Mouse (Mus musculus) retina, embryonic 14.5 days (tissue): Measurements from ENCODE around the gene Lrig1.
A peak's percentile ranks its signal among the peaks of the same experiment; 100 is the strongest.

Experiments used
- DNase-seq: peaks from one replicate; pipeline ENCODE4 v3.0.0-alpha.2; 2015; ENCODE audit warnings: low spot score

Gene Lrig1

DNA sequence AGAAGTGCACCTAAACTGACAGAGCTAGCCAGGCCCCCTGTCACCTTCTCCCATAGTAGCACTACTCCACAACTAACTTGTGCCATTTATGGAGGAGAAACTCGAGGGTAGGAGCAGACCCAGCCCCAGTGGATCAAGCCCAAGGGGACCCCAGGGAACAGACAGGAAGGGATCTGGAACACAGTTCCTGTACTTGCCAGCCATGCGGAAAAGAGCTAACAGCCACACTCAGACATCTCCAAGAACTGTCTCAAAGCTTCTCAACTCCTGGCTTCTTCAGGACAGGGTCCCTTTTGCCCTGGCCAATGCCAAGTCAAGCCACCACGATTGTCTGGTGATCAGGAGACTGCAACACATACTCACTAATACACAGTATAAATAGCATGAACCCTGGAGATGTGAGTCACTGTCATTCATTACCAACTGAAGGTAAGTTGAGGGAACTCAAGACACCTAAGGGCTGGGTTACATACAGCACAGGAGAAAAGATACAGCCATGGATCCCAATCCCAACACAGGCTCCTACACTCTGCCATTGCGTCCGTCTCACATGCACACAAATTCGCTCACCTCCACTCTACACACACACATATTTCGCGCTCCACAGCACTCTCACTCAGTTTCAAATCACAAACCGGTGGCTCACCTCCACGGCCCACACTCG lies 1.3 kb downstream of the Lrig1 start:
- DNase-seq: no peak

DNA sequence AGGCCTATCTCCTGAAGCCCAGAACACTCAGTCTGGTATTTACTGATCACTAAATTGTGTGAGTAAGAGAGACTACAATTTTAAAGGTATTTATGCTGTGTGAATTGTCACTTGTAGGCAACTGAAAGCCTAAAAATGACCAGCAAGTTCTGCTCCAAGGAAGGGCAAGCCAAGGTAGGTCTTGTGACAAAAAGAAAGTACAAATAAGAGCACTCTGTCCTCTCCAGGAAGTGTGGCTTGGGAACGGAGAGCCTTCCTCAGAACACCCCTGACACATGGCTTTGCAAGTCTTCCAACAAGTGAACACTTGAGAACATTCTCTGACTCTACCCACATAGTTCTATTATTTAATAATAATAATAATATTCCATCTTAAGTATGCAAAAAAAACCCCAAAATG lies 2.5 kb downstream of the Lrig1 start:
- no peak for DNase-seq

DNA sequence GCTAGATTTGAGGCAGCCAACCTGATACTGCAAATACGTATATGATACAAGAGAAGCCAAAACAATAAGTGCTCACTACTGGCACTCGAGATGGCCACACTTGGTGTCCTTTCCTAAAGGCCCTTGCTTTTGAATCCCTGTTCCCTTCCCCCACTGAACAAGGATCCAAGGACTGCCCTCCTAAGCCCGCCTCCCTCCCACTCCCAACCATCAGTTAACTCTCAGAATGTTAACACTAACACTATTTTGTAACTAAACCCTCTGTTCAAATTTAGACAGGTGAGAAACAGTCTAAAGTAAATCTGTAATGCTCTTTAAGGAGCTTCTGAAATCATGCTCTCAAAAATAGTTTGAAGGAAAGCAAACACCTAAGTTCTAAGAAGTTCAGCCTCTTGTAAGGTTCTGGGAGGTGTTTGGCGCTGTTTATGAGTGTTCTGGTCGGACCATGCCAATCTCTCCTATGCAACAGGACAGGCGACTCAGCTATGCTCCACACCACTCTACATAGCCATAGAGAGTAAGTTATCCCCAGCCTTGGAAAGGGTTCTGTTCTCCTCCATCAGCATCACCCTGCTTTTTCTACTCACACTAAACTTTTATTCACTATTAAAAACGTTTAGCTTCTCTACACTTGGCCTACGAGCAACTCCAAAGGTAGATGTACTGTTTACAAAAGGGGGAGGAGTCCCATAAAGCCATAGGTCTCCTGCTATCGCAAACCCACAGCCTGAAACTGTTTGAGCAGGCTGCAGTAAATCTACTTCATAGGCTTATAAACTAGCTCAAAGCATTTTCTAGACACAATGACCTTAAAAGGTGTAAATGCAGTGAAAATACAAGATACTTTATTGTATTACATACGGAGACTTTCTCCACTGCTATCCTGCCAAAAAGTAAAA lies 3.5 kb downstream of the Lrig1 start:
- no peak for DNase-seq

DNA sequence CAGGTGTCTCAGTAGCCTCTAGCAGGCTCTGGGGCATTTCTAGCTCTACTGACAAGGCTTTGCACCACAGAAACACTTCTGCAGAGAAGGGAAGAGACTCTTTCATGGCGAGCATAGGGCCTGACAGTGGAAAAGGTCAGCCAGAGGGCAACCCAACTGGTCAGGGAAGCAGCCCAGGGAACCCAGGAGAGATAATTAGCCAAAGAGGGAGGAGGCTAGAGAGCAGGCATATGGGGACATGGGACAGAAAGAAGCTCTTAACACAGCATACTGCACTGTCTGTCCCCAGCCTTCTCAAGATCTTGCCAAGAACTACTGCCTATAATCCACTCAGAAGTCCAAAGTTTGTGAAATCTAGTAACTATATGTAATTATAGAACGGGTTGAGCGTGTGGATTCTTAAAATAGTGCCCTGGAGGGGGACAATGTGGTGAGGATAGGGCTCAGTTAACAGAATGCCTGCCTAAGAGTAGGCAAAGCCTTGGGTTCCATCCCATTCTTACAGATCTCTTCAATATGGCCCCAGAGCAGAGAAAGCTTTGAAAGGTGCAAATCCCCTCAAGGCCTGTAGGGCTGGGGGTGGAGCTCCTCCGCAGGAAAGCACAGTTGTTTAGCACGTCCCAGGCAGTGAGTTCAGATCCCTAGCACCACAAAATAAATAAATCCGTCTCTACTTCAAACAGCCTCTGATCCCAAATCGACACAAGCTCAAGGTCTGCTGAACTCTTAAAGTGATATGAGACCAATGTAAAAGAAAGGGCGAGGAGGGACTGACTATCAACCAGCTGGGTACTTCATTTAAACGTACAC lies 4.6 kb downstream of the Lrig1 start:
- DNase-seq: no peak

DNA sequence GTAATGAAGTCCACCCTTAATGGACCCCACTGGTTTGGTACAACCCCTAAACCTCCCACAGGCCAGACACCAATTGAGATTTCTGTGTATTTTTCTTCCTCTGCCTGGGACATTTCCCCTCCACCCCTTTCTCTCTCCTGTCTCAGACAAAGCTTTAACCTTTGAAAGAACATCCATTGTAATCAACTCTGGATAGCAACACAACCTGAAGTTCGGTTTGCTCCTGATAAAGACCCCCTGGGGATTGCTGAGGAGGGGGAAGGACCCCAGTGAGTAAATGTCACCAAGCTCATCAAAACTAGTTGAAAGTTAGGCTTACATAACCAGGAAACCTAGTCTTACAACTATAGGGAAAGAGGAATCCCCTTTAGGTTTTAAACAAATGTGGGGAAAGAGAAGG lies 5.5 kb downstream of the Lrig1 start:
- no peak for DNase-seq

DNA sequence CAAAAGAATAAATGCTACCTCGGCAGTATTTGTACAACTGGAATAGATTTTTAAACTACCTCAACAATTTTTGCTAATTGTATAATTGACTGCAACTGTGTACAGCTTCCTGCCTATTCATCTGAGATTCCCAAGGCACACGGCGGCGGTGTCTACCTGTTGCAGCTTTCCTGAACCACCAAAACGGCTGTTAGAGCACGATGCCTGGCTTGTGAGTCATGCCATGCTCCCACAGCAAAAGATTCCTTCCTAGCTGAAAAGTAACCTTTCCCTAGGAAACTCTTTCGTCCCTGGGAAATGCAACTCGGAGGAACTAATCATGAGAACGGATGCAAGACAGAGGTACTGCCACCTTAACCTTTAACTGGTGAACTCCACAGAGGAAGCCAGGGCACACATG lies 6.9 kb downstream of the Lrig1 start:
- no peak for DNase-seq

DNA sequence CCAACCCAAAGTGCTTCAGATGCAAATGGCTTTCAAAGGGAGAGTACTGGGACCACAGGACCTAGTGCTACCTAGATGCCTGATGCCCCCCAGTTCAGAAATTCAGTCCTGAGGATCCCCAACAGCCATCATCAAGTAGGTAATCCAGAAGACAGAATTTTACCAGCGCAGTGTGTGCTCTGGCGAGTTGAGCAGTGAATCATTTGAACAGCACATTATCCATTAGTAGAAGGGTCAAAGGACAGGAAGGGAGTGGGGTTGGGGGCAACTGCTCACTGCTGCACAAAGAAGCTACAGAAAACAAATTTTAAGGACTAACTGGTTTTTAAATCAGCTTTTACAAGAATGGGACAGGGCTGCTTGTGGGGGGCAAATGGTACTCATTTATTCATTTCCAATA lies 8.0 kb downstream of the Lrig1 start:
- no peak for DNase-seq

DNA sequence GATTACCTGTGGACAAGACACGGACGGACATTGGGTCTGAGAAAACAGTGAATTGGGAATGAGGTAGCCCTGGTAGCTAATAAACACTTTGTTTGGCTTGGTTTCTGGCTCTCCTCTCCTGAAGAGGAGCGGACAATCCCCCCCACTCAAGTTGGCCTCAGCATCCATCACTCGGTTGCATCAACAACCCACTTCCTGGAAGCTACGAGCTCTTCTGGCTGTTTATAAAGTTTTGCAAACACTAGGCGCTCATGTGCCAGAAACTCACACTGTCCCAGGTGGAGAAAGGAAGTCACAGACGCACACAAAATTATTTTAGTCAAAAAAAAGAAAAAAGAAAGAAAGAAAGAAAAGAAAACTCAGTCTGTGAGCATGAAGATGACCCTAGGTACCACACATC lies 9.7 kb downstream of the Lrig1 start:
- no peak for DNase-seq

- no peak for DNase-seq
These were observed 11.2 kb downstream of the Lrig1 start for GRCm38 (mm10) chr6:94688722-94689121.

DNA sequence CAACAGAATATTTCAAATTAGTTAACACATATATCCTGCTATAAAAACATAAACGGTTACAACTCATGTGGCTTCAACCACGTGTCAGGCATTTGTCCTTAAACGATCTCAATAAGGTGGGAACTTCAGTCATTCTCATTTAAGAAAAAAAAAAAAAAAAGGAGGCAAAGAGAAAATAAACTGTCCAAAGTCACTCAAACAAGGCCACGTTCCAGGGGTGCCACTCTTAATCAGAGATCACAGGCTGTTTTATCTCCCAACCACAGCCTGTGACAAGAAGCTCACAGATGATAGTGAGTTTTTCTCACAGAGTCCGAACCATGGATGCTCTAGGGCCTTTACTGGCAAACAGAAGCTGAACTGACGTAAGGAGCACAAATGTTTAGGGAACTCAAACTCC lies 13.9 kb downstream of the Lrig1 start:
- no peak for DNase-seq

- no peak for DNase-seq
These were observed 14.3 kb downstream of the Lrig1 start for GRCm38 (mm10) chr6:94685611-94686010.

GRCm38 (mm10) chr6:94684844-94685557 lies 15.0 kb downstream of the Lrig1 start:
- no peak for DNase-seq

GRCm38 (mm10) chr6:94683701-94684100 lies 16.3 kb downstream of the Lrig1 start:
- no peak for DNase-seq

DNA sequence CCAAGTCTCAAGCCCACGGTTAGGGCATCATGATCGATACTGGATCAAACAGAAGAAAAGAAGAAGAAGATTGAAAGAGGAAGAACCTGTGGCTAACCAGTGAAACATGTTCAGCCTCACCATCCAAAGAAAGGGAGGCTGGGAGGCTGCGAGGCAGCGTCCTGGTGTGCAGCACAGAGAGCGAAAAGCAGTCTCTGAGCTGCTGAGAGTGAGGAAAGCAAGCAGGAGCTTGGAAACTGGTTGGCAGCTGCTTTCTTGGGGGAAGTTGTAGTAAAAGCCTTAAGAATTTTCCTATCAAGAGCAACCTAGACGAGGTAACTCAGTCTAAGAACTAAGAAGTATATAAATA lies 17.7 kb downstream of the Lrig1 start:
- DNase-seq: no peak

GRCm38 (mm10) chr6:94681446-94682269 lies 18.3 kb downstream of the Lrig1 start:
- DNase-seq: no peak

GRCm38 (mm10) chr6:94680760-94681445 lies 19.1 kb downstream of the Lrig1 start:
- no peak for DNase-seq

DNA sequence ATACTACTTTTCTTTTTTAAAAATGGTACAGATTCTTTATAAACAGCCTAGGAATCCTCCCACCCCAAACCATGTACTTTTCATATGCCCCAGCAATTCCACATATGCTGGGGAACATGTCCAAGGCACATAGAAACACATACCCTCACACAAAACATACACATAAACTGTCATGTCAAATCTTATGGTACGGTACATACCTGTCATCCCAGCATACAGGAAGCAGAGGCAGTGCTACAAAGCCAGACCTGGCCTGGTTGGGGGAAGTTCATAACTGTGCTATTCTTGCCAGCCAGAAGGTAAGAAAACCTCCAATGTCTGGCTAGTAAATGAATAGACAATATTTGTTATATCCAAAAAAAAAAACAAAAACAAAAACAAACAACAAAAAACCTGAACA lies 20.7 kb downstream of the Lrig1 start:
- DNase-seq: no peak

- DNase-seq: peak; percentile 73
These were observed 21.4 kb downstream of the Lrig1 start for GRCm38 (mm10) chr6:94678377-94679164.

GRCm38 (mm10) chr6:94677448-94677847 lies 22.5 kb downstream of the Lrig1 start:
- DNase-seq: no peak

GRCm38 (mm10) chr6:94676840-94677239 lies 23.1 kb downstream of the Lrig1 start:
- DNase-seq: no peak
